Mouse (Mus musculus) megakaryocyte, embryonic 14.5 days (primary cell): ENCODE data around the gene Xrcc4.

Experiments
- FLI1 ChIP-seq: IDR thresholded peaks from 2 replicates; pipeline ENCODE4 v1.6.1; 2012; ENCODE audit warnings: low read length, inconsistent platforms, mixed read lengths
- GATA1 ChIP-seq: IDR thresholded peaks from 3 replicates; pipeline ENCODE4 v1.6.1; 2012; ENCODE audit warnings: mixed read lengths, low read length, inconsistent platforms, borderline replicate concordance

GRCm38 (mm10) chr13:89890159-89890558, 199.2 kb downstream of the Xrcc4 start:
- TF ChIP-seq GATA1, result no peak
- TF ChIP-seq FLI1, result no peak
